Mouse (Mus musculus) naive thymus-derived CD4-positive, alpha-beta T cell, adult 2 months (primary cell): ENCODE results near the gene Haus4.
A peak's percentile ranks its signal among the peaks of the same experiment; 100 is the strongest.

ENCODE experiments used
- DNase-seq: peaks from one replicate; pipeline ENCODE4 v3.0.0-alpha.2; 2011; ENCODE audit warnings: low read depth

Haus4 gene

DNA sequence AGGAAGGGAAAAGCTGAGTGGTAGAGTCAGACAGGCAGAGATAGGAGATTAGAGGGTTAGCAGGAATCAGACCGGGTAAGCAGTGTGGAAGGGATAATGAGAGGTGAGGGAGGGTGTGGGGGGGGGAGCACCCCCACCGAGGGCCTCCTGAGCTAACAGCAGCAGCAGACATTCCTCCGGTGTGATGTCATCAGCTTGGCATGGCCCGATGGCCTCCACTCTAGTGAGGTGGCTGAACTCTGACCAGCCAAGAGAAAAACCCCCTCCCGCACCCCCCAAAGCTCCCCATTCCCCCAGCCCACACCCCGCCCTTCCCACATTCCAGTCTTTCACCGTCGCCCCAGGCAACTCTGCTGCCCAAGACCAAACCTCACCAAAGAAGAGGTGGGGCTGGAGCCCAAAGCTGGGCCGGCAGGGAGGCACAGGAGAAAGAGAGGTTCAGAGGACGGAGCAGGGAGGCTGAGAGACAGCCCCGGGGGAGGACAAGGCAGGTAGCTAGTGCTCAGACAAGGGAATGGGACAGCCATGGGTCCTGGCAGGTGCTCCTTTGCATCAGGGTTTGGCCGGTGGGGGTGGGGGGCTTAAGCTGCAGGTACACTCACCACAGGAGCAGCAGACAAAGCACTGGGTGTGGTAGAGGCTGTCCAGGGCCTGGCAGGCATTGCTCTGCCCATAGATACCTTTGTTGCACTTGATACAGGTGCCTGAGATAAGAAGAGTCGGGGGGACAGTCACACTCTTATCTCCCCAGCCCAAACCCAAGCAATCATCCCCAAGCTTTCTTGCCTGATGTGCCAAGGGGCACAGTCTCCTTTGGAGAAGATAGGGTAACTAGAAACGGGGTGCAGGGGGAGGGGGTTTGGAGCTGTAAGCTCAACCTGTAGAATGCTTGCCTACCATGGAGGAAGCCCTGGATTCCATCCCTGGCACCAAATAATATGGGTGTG, 18.6 kb upstream of the Haus4 start:
- DNase-seq: no peak

DNA sequence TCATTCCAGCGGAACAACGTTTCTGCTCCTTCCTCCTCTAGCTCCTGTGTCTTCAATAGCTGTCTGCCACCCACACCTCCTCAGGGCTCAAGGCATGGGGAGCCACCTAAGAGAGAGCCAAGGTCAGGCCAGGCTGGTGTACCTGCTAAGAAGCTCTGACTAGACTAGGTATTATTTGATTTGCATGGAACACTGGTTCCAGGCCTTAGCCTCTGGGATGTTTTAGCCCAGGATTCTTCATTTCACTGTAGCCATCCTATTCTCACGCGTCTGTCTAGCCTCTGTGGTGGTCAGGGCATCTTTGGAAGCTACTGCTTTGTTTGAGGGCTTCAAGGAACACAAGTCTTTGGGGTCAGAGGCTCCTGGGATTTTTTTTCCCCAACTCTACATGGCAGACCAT, 17.7 kb upstream of the Haus4 start:
- no peak for DNase-seq

DNA sequence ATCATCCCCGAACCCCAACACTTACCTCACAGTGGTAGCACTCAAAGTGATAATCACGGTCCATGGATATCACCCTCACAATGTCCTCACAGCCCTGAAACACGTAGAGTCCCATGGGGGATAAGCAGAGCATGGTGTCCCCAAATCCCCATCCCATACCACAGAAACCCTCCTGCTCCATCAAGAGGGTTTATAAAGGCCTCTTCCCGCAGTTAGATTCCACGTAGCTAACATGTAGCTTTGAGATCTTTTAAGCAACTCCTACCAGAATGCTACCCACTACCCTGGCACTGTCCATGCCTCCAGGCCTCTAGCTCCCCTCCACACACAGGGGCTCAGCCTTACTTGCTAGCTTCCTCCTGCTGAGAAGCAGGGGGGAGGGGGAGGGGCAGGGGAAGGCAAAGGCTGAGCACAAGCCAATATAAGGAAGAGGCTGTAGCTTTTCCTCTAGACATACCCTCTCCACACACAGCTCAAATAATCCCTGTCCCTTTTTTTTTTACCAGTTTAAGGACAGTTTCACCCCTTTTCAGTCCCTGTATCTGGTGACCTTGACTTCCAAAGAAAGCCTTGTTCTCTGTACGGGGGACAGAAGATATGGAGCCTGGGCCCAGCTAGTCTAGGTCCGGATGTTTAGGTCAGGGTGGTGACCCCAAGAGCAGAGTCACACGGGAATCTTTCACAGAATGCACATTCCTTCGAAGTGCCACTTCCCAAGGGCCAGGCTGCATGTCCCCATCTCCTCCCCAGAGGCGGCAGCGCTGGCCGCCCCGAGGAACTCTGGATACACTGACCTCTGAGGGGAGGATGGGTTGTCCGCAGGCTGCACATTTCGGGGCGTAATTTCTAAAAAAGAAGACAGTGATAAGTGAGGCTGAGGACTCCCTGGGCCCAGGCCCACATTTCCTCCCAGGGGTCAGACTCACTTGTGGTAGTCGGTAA, 15.3 kb upstream of the Haus4 start:
- no peak for DNase-seq

DNA sequence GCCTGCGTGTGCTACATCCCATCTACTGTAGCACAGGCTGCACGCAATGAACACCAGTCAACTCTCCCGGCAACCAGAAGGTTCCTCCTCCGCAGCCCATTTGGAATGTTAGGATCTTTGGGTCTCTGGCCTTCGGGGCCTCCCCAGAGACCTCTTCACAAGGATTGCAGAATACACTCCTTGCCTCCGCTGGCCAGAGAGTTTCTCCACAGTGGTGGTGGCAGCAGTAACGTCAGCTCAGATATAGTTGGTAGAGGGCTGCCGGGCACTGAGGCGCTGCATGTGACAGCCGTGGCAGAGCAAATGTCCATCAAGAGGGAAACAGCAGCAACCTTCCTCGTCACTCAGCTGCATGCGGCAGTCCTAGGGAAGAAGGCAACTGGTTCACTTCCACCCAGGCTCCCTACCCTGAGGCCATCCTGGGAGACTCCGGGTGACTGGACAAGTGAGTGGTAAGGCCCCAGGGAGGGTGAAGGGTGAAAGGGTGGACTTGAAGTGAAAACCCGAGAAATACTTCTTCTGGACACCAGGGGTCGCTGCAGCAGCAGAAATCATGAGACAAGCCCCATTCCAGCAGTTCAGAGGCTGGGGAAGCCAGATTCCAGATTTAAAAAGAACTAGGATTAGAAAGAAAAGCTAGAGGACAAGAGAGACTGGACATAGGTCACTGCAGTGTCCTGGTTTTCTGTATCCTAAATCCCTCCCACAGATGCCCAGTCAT, 14.4 kb upstream of the Haus4 start:
- DNase-seq: peak; percentile 79

DNA sequence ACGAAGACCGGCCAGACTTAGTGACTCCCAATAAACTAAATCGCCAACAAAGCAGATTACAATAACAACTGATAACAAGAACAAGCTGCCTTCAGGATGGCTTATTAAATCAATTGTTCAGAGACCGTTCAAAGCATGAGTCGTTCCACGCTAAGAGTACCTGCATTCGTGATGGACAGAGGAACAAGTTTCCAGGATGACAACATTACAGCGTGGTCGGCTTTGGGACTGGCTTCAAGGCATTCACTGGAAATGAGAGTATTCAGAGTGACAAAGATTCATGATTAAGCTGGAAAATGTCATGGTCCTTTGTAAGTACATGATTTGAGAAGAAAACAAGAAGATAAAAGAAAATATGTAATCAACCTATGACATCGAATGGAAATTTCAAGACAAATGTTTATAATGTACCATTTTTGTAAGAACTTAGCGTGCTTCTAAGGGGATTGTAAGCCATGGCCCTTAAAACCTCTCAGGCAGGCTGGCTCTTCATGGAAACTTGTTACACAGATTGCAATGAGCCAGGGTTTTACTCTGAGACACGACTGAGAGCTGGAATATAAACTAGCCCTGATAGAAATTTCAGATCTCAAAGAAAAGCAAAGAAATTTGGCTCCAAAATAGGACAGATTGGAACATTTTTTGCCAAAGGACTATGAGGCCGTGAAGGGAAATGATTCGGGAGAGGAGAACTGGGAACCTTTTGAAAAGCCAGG, 6.3 kb upstream of the Haus4 start:
- DNase-seq: no peak

DNA sequence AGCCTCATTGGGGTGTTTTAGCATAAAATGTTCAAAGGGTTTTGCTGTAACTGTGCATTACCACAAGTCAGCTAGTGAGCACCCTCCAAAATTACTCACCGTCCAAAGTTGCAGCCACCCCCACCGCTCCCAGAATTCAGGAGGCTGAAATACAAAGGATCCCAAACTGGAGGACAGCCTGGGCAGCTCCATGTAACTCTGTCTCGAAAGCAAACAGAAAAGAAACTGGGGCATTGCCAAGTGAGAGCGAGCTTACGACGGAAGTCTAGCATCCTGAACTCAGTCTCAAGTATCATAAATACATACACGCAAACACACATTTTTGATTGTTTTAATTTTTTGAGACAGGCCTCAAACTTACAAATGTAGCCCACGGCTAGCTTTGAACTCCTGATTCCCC, 2.9 kb upstream of the Haus4 start:
- DNase-seq: no peak

DNA sequence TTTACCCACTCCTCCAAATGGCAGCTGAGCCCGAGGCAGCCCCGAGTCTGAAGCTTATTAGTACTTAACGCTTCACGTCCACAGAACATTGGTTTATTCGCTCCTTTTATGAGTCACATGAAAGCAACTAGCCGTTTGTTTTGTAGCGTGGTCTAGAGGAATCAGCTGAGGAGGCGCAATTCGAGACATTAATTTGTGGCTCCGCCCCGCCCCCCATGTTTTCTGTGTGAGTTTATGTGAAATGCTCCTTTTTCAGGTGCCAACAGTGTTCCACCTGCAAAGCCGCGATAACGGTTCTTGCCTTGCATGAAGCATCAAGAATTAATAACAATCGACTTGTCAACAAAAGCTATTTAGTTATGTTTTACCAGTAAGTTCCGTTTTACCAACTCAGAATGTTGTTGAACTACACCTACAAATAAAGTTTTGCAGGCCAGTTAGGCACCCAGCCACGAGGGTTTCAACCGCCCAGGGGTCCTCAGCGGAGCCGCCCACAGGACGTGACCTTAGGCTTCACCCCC, 902 bp downstream of the Haus4 start:
- no peak for DNase-seq

DNA sequence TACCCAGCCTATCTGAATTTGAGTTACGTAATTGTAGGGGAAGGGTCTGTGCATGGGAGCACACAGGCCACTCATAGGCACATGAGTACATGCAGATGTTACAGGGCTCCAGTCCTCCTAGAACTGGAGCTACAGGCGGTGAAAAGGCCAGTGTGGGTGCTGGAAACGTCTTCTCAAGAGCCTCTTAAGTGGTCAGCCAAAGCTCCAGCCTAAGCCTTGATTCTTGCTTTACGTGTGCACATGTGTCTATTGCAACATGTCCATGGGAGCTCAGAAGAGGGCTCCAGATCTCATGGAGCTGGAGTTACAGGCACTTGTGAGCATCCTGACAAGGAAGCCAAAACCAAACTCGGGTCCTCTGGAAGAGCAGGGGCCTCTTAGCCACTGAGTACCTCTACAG, 9.7 kb downstream of the Haus4 start:
- no peak for DNase-seq

DNA sequence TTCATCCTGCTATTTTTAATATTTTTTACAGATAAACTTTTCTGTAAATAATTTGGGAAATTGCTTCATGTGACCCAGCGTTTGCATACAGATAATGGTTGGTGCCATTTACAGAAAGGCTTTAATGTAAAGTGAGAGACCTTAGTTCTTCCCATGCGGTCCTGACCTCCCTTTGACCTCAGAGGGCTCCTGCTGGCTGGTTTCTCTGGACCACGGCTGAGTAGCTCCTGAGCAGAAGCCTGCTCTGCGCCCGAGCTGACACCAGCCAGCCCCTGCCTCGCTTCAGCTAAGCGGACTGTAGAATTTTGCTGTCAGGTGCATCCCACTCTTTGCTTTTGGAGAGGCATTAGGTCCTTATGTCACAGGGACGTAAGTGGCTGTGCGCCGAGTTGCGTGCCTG, 13.6 kb downstream of the Haus4 start:
- DNase-seq: no peak

DNA sequence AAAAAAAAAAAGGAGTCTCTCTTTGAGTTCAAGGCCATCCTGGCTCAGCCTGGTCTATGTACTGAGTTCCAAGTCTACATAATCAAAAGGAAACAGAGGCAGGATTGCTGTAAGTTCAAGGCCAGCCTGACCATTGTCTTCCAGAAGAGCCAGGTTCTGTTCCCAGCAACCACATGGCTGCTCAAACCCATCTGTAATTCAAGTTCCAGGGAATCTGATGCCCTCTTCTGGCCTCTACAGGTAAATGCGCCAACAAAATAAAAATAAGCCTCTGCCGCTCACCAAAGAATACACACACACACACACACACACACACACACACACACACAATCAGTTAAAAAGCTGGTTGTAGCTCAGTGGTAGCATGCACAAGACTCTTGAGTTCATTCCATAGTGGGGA, 15.8 kb downstream of the Haus4 start:
- no peak for DNase-seq

DNA sequence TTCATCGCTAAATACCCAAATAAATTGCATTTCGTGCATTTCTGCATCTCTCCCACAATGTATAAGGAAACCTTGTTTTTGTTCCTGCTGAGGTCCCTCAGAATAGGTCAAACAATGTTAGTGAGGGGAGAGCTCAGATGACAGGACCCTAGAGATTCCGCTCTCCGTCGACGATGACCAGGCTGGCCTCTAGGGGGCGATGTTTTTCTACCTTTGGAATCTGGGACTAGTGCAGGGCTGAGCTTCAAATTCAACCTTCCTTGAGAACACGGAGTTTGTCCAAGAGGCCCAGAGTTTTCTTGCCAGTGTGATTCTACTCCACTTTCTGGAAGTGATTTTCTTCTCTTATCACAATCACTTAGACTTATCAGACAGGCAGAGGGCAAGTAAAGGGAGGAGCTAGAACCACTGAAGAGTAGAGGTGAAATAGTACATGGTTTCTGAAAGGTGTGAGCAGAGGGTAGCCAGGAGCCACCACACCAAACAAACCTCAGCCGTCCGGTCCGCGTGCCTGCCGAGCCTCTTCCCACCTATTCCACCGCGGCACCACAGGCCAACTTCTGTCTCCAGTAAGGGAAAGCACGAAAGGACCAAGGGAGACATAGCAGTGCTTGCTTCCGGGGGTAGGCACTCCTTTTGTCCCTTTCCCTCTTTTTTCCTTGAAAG, 25.8 kb downstream of the Haus4 start:
- peak; percentile 89 for DNase-seq

DNA sequence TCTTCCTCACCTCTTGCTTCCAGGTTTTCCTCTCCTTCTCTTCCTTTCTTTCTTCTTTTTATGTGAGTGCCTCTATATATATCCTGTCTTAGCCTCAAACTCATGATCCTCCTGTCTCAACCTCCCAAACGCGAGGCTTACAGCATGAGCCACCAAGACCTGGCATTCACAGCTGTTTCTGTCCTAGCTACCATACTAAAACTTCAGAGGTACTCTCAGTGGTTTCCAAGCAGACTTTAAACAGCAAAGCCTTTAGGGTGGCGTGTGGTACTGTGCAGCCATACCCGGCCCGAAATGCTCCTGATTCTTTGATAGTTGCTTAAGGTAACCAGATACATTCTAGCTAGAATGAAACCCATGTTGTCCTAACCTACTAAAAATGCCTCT, 26.4 kb downstream of the Haus4 start:
- DNase-seq: no peak

DNA sequence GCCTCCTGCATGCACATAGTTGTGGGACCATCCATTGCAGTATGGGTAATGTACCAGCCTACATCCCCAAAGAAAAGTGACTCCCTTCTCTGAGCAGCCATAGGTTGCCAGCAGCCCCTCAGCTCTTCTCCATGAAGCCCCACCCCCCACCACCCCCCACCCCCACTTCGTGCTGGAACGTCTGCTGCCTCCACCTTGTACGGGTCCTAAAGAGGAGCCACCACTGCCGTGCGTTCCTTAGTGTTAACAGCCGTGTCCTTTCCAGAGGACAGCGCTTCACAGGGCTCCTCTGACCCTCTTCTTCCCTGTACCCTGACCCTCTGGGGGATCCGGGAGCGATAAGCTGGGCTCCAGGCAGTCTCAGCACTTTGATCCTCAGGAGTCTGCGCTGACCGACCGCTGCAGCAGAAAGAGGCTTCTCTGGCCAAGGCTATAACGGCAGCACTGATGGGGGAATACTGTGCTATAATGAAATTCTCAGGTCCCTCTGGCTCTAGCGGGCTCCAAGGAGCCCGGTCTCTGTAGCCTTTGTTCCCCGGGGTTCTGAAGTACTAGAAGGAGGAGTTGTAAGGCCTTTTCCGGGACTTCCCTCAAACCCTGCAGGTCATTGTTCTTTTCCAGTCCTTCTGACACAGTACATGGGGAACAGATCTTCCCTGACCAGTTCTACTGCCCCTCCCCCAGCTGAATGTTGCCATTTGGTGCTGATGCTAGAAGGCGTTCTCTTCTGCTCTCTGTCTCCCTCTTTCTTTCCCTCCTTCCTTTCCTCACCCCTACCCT, 27.0 kb downstream of the Haus4 start:
- peak; percentile 37 for DNase-seq

DNA sequence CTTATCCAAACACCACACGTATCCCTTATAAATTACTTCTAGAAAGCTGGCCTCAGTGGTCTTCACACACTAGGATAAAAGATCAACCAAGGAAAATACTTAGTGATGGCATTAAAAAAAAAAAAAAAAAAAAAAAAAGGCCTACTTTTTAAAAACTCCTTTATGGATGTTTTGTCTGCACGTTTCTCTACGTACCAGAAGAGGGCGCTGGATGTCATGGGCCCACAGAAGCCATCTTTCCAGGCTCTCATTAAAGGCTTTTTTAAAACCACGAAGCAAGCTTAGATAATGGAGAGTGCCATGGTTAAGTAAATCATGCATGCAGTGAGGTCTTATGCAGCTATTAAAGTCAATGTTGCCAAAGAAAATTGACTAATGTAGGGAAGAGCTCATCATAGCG, 30.8 kb downstream of the Haus4 start:
- DNase-seq: no peak

DNA sequence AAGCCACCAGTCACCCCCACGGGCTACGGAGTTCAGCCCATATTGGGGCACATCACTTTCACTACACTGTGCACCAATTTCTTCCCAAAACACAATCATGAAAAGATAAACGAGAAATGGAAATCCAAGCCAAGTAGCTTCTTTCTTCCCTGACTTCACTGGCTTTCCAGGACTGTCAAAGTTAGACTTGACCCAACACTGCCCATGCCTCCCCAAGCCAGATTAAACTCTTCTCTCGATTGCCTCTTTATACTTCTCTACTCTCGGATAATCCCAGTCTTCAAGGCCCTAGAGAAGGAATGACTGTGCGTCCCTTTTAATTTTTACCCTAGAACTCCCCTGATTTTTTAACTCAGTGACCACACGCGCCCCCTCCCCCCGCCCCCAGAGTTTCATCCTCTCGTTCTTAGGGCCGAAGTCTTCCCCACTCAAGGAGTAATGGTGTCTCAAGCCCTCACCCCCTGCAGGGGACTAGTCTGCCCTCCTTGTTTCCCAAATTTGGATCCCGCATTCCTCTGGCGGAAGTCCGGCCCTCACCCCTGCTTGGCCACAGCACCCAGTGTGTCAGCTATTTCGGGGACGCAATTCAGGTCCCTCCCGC, 37.6 kb downstream of the Haus4 start:
- peak; percentile 29 for DNase-seq

DNA sequence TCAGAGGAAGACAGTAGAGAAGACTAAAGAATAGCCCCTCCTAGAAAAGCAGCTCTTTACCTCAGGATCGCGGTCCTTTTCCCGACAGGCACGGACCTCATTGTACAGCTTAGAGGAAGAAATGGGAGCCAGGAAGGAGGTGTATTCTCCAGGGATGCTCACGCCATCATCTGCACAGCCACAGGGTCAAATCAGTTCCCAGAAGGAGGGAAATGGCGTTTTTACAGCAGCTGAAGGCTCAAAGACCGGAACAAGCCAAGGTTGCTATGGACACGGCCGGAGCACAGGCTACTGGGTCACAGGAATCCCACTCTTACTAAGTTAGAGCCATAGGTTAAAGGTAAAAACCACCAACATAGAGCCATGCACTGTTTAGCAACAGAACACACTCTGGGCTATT, 44.6 kb downstream of the Haus4 start:
- DNase-seq: no peak

DNA sequence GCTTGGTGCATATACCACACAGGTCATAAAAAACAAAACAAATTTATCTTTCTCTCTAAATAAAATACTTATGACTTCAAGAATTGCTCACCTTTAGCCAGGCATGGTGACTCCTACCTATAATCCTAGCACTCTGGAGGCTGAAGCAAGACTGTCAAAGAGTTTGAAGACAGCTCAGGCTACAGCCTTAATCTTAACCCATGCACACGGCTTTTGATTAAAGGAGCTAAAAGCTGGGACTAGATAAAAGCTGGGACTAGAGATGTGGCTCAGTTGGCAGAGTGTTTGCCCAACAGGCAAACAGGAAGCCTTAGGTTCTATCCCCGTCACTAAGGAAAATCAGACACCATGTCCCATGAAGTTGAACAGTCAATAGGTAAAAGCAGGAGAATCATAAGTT, 51.3 kb downstream of the Haus4 start:
- no peak for DNase-seq

DNA sequence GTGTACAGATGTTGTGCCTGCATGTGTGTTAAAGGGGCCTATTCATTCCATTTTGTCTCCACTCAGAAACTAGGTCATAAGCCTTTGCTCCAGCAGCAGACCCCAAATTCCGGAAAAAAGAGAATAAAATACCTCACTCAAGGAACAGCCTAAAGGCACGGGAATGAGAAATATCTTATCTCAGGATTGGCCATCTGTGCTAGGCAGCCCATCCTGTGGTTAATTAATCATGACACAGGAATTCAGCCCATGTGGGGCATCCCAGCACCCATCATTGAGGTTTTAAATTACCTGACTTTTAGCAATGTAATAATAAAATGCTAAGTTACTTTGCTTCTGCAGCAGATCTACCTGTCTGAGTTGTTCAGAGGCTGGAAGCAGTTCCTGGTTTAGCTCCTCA, 53.1 kb downstream of the Haus4 start:
- DNase-seq: no peak

DNA sequence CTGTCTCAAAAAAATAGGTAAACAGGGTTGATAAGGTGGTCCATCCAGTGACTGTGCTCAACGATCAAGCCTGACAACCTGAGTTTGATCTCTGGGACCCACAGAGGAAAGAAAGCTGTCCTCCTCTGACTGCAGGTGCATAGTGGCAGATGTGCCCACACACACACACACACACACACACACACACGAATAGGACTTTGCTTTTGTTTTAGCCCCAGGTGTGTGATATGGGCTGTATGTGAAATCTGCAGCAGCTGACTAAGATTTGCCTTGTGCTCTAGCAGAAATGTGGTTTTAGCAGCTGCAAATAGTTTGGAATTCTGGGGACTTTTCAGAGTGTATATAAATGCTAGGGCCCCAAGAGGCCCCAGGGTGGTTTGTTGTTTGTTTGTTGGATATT, 55.1 kb downstream of the Haus4 start:
- DNase-seq: no peak

DNA sequence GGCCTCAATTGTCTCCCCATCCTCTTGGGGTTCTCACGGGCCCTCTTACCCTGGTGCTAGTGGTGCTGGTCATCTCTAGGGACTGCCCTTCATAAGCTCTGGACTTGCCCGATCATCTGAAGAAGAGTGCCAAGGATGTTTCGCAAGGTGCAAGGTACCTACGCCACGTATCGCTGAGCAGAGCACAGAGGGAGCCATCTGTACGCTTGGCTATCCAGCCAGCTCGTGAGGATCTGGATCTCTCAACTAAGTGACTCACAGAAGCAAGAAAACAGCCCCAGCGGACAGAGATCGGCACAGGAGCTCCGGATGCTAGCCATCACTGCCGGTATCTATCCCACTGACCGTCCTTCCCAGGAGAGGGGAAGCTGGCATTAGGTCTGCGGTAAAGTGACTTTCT, 57.7 kb downstream of the Haus4 start:
- no peak for DNase-seq
